Mouse (Mus musculus) kidney, adult 11 months (tissue): ENCODE results near the gene Rps6kc1.
"Not testable (repeated sequence)": the region's sequence is repeated elsewhere in the genome, so short reads cannot be mapped to it uniquely, and the experiment has no call there.

Experiments
- DNase-seq: peaks from one replicate; pipeline ENCODE4 v3.0.0; 2022

The Rps6kc1 gene

GRCm38 (mm10) chr1:190911415-190912123, at the start of gene Rps6kc1:
Rps6kc1 (minus strand) TSS chr1:190911770.
- peak; percentile 72 for DNase-seq

GRCm38 (mm10) chr1:190958821-190959220, 47.3 kb upstream of the Rps6kc1 start:
- no peak for DNase-seq

- DNase-seq = no peak
Measured at GRCm38 (mm10) chr1:190953009-190953408, 41.4 kb upstream of the Rps6kc1 start.

GRCm38 (mm10) chr1:190951014-190951413, 39.4 kb upstream of the Rps6kc1 start:
- DNase-seq = no peak

- peak; percentile 34 for DNase-seq
Measured at GRCm38 (mm10) chr1:190948846-190949245, 37.3 kb upstream of the Rps6kc1 start.

GRCm38 (mm10) chr1:190948439-190948838, 36.9 kb upstream of the Rps6kc1 start:
- peak; percentile 23 for DNase-seq

- no peak for DNase-seq
Measured at GRCm38 (mm10) chr1:190947986-190948385, 36.4 kb upstream of the Rps6kc1 start.

DNA sequence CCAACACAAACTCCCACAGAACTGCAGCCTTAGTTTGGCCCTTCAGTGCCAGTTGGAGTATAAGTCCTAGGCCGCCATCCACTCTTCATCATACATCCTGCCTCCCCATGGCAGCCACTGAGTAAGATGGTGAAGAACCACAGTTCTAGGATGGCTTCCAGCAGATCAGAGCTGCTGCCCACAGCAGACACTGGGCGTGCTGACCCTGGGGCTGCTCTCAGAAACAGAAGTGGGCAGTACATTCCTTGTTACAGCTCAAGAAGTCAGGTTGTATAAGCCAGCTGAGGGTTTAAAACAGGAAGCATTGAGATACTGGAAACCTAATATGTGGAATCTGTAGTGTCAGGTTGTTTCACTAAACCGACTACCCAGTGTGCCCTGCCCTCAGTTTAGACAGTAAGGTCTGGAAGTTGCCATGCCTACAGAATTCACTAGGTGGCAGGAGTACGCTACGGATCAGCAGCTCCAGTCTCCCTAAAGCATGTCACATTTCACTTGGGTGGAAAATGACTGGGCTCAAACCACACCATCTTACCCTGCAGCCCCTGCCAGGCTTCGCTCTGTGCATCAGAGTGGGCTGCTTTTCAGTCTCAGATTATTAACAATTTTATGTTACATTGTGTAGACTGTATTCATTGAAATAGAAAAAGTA, 32.7 kb upstream of the Rps6kc1 start:
- DNase-seq = peak; percentile 52

- no peak for DNase-seq
Measured at GRCm38 (mm10) chr1:190939803-190940202, 28.2 kb upstream of the Rps6kc1 start.

DNA sequence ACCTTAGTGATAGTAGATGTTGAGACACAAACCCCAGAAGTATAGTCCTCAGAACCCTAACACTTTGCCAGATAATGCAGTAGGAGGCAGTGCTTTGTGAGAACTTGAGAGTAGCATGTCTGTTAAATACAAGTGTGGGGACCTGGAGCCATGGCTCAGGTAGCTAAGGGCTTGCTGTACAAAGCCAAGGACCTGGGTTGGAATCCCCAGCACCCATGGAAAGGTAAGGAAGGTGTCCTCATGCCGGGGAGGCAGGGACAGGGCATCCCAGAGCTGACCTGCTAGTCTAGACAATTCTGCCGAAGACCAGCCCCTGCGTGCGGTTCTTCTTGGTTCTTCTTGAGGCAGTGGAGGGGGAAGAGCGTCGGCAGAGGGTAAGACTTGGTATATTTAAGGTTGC, 18.6 kb upstream of the Rps6kc1 start:
- DNase-seq = no peak

- DNase-seq = peak; percentile 62
Measured at GRCm38 (mm10) chr1:190929010-190929695, 17.6 kb upstream of the Rps6kc1 start.

- DNase-seq = peak; percentile 98
Measured at GRCm38 (mm10) chr1:190928370-190929009, 16.9 kb upstream of the Rps6kc1 start.

- no peak for DNase-seq
Measured at GRCm38 (mm10) chr1:190927751-190928369, 16.3 kb upstream of the Rps6kc1 start.

DNA sequence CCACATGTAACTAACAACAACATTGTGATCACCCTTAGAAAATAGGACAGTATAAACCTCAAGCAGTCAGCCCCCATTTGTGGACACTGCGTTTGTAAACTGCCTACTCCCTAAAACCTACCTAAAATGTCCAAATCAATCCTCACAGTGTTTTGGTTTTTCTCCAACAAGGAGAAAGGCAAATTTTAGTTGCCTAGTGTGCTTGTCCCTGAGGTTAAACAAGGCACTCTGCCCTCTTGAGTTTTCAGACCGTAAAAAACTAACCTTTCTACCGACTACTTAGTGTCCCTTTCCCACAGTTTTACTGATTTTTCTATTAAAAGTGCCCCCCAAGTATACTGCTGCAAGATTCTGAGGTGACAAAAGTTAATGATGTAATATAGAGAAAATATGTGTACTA, 15.7 kb upstream of the Rps6kc1 start:
- no peak for DNase-seq

- not testable (repeated sequence) for DNase-seq
Measured at GRCm38 (mm10) chr1:190924812-190925211, 13.2 kb upstream of the Rps6kc1 start, which contains the start of gene Angel2. Angel2 (plus strand) TSS chr1:190925112.

DNA sequence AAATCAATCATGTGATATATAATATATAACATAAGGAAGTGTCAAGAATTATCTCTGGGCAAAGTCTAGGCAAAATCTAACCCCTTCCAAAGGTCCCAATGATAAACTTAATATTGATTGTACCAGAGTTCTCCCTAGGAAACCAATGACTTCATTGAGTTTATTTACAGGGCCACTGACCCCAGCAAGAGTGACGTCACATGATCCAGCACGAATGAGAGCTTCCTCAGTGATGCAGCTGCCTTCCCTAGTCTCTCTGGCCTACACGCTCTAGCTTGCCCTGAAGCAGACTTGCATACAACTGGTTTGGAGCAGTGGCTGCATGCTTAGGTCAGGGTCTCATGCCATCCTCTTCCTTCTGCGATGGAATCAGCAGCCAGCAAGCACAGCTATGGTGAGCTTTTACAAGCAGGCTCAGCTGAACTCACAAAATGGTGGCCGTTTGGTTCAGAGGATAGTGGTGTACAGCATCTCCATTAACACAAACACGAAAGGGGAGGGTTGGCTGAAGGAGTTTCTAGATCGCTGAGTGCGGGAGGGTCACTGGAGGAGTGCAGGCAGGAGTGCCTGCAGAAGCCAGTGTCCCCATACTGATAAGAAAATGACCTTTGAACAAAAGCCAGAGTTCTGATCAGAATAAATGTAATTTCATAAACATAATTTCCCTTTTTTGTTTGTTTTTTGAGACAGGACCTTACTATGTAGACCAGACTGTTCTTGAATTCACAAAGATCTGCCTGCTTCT, 8.3 kb upstream of the Rps6kc1 start:
- no peak for DNase-seq

GRCm38 (mm10) chr1:190918938-190919337, 7.4 kb upstream of the Rps6kc1 start:
- no peak for DNase-seq

- no peak for DNase-seq
Measured at GRCm38 (mm10) chr1:190912623-190913022, 1.1 kb upstream of the Rps6kc1 start.

GRCm38 (mm10) chr1:190910836-190911235, 734 bp downstream of the Rps6kc1 start:
- DNase-seq = no peak

GRCm38 (mm10) chr1:190904714-190905113, 6.9 kb downstream of the Rps6kc1 start:
- DNase-seq = no peak

- no peak for DNase-seq
Measured at GRCm38 (mm10) chr1:190904136-190904535, 7.4 kb downstream of the Rps6kc1 start.

DNA sequence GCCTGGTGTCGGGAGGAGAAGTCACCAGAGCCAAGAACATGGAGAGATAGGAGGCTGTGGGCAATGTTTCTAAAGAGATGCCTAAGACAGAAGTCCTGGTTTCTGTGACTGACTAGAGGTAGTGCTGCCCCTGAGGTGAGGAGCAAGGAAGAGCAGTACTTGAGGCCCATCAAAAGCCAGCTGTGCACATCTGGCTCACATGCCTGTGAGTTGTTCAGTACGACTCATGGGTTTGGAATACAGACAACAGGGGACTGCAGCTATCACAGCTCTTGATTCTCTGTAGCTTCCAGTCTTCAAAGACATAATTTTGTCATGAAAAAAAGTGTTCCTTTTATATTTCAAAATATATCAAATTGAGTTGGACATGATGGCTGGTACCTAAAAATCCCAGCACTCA, 10.5 kb downstream of the Rps6kc1 start:
- DNase-seq = no peak
